Mouse (Mus musculus): ENCODE data around the gene Ptrh1. TPM values are rescaled to one million over a fixed set of nuclear protein-coding genes. Genes with fewer than 3 reads are reported as not detected.

Gene Ptrh1
- polyA plus RNA-seq (2016; fragmentation: Nextera tagmentation; extraction: Ambion mirVana): 5.2 TPM in 2 replicates

GRCm38 (mm10) chr2:32775359-32776074, at the start of gene Ptrh1, which contains the start of gene Ttc16:
Ptrh1 (plus strand) TSS chr2:32775786.
Ttc16 (minus strand) TSS chr2:32775633.
- Histone ChIP-seq H3K27ac (replicated peaks) (peak within 1 kb of the TSS; percentile 73), H3K4me3 (peak within 1 kb of the TSS; percentile 60), H3K9me3 (replicated peaks) (no peaks in the 10 kb centered on the region), H3K36me3 (no peaks in the 10 kb centered on the region), H3K4me1 (peaks cover 29% of the 10 kb centered on the region), H3K27me3 (ENCODE audit: low read depth, poor library complexity, severe bottlenecking) (peaks cover 32% of the 10 kb centered on the region)
- WGBS: under 1% methylated on average over 46 of the region's 46 CpGs
- DNase-seq (ENCODE audit: low spot score): peak; percentile 98

DNA sequence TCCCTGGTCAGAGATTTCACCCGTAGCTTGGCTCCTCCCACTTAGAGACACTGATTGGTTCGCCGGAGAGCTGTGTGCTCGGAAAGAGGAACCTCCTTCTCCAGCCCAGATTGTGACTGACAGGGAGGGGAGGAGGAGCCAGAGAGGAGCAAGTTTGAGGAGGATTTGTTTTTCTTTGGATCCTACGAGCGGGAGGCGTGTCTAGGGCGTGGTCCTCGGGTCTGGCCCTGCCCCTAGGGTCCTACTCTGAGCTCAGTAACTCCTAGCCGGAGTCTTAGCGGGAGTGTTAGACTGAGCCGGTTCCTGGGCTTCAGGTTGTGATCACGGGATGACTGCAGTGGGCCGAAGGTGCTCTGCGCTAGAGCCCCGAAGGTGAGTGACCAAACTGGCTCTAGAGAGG, 48.2 kb upstream of the Ptrh1 start:
- peak overlapping the region; percentile 39 for H3K4me3 ChIP-seq
- H3K4me1 ChIP-seq: peaks cover 31% of the 10 kb centered on the region
- peak; percentile 94 for DNase-seq (ENCODE audit: low spot score)
- WGBS: 1% methylated on average over 16 of the region's 16 CpGs
- H3K27ac ChIP-seq (replicated peaks): peak overlapping the region; percentile 69
- H3K36me3 ChIP-seq: no peaks in the 10 kb centered on the region
- peaks cover 7% of the 10 kb centered on the region for H3K27me3 ChIP-seq (ENCODE audit: low read depth, poor library complexity, severe bottlenecking)
- no peaks in the 10 kb centered on the region for H3K9me3 ChIP-seq (replicated peaks)

DNA sequence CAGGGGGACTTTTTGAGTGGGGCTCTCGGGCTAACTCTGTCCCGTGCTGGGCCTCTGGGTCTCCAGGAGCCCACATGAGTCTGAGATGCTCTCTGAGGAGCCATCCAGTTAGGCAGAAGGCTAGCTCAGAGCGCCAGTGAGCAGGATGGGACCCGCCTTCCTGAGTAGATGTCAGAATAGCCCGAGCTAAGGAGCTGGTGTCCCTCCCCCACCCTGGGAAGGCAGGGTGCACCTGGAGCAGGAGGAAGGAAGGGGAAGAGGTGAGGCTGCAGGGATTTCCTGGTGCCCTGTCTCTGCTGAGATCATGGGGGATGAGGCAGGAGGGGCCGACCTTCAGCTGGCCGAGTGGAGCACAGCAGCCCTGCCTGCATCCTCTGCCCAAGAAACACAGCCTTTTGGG, 47.1 kb upstream of the Ptrh1 start:
- DNase-seq (ENCODE audit: low spot score): no peak
- WGBS: 62% methylated on average over 7 of the region's 7 CpGs
- Histone ChIP-seq H3K27me3 (ENCODE audit: low read depth, poor library complexity, severe bottlenecking) (peaks cover 7% of the 10 kb centered on the region), H3K36me3 (no peaks in the 10 kb centered on the region), H3K4me1 (peaks cover 31% of the 10 kb centered on the region), H3K9me3 (replicated peaks) (no peaks in the 10 kb centered on the region), H3K27ac (replicated peaks) (peak overlapping the region; percentile 58), H3K4me3 (peak overlapping the region; percentile 33)

- Histone ChIP-seq H3K4me3 (no peak overlapping the region), H3K36me3 (no peaks in the 10 kb centered on the region), H3K4me1 (peaks cover 36% of the 10 kb centered on the region), H3K27ac (replicated peaks) (no peak overlapping the region), H3K27me3 (ENCODE audit: low read depth, poor library complexity, severe bottlenecking) (peaks cover 7% of the 10 kb centered on the region), H3K9me3 (replicated peaks) (no peaks in the 10 kb centered on the region)
- 80% methylated on average over 4 of the region's 4 CpGs for WGBS
- no peak for DNase-seq (ENCODE audit: low spot score)
Measured at GRCm38 (mm10) chr2:32729547-32729946, 46.0 kb upstream of the Ptrh1 start.

- Histone ChIP-seq H3K9me3 (replicated peaks) (no peaks in the 10 kb centered on the region), H3K27ac (replicated peaks) (peak overlapping the region; percentile 38), H3K27me3 (ENCODE audit: low read depth, poor library complexity, severe bottlenecking) (peaks cover 7% of the 10 kb centered on the region), H3K4me3 (no peak overlapping the region), H3K36me3 (no peaks in the 10 kb centered on the region), H3K4me1 (peaks cover 43% of the 10 kb centered on the region)
- 57% methylated on average over 11 of the region's 11 CpGs for WGBS
- peak; percentile 48 for DNase-seq (ENCODE audit: low spot score)
Measured at GRCm38 (mm10) chr2:32730854-32731253, 44.7 kb upstream of the Ptrh1 start.

DNA sequence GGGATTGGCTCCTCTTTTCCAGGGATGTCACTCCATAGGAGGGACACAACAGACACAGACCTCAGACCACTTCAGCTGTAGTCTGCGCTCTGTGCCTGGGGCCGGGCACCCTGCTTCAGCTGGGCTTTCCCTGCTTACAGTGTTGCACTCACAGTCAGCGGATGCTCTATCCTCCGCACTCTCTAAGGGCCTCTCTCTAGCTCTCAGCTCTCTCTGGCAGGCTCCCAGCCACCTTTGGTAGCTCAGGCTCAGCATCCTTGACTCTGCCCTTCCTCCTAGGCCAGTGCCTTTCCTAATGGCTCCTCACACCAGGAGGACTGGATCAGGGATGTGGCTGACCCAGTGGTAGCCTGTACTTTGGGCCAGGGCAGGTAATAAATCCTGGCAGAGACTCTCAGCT, 43.7 kb upstream of the Ptrh1 start:
- peak overlapping the region; percentile 19; the same call in 1 of the 2 replicates for H3K27ac ChIP-seq (replicated peaks)

DNA sequence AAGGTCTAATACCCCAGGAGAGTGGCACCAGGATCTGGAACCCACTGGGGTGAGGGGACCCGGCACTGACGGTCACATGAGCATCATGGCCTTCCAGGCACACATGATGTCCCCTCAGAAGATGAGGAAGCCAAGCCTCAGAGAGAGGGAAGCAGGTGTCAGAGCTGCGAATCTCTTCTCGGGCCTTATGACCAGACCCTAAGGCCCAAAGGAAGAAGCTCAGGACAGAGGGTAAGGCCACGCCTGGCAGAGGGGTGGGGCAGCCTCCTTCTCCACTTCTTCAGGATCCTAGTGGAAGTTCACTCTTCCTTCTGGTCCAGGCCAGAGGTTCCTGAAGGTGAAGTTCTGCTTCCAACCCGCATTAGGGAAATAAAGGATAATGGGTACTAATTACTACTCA, 42.9 kb upstream of the Ptrh1 start:
- H3K36me3 ChIP-seq: no peaks in the 10 kb centered on the region
- peaks cover 7% of the 10 kb centered on the region for H3K27me3 ChIP-seq (ENCODE audit: low read depth, poor library complexity, severe bottlenecking)
- WGBS: 78% methylated on average over 6 of the region's 6 CpGs
- H3K4me3 ChIP-seq: no peak overlapping the region
- H3K27ac ChIP-seq (replicated peaks): no peak overlapping the region
- H3K9me3 ChIP-seq (replicated peaks): no peaks in the 10 kb centered on the region
- H3K4me1 ChIP-seq: peaks cover 44% of the 10 kb centered on the region
- no peak for DNase-seq (ENCODE audit: low spot score)

More for the DNA sequence above, 43.7 kb upstream of the Ptrh1 start:
- DNase-seq (ENCODE audit: low spot score): no peak
- Histone ChIP-seq H3K4me1 (peaks cover 47% of the 10 kb centered on the region), H3K9me3 (replicated peaks) (no peaks in the 10 kb centered on the region), H3K36me3 (no peaks in the 10 kb centered on the region), H3K27me3 (ENCODE audit: low read depth, poor library complexity, severe bottlenecking) (peaks cover 7% of the 10 kb centered on the region), H3K4me3 (no peak overlapping the region)
- 79% methylated on average over 4 of the region's 4 CpGs for WGBS

- no peak overlapping the region for H3K4me3 ChIP-seq
- no peak for DNase-seq (ENCODE audit: low spot score)
- 49% methylated on average over 4 of the region's 4 CpGs for WGBS
- peaks cover 35% of the 10 kb centered on the region for H3K4me1 ChIP-seq
- no peaks in the 10 kb centered on the region for H3K36me3 ChIP-seq
- peak overlapping the region; percentile 24; the same call in 1 of the 2 replicates for H3K27ac ChIP-seq (replicated peaks)
- H3K9me3 ChIP-seq (replicated peaks): no peaks in the 10 kb centered on the region
- H3K27me3 ChIP-seq (ENCODE audit: low read depth, poor library complexity, severe bottlenecking): peaks cover 3% of the 10 kb centered on the region
Measured at GRCm38 (mm10) chr2:32734480-32734879, 41.1 kb upstream of the Ptrh1 start.

GRCm38 (mm10) chr2:32734933-32735332, 40.7 kb upstream of the Ptrh1 start:
- peaks cover 35% of the 10 kb centered on the region for H3K4me1 ChIP-seq
- 51% methylated on average over 4 of the region's 4 CpGs for WGBS
- H3K9me3 ChIP-seq (replicated peaks): no peaks in the 10 kb centered on the region
- DNase-seq (ENCODE audit: low spot score): no peak
- H3K4me3 ChIP-seq: no peak overlapping the region
- H3K27me3 ChIP-seq (ENCODE audit: low read depth, poor library complexity, severe bottlenecking): peaks cover 8% of the 10 kb centered on the region
- H3K27ac ChIP-seq (replicated peaks): peak overlapping the region; percentile 24; the same call in 1 of the 2 replicates
- no peaks in the 10 kb centered on the region for H3K36me3 ChIP-seq

DNA sequence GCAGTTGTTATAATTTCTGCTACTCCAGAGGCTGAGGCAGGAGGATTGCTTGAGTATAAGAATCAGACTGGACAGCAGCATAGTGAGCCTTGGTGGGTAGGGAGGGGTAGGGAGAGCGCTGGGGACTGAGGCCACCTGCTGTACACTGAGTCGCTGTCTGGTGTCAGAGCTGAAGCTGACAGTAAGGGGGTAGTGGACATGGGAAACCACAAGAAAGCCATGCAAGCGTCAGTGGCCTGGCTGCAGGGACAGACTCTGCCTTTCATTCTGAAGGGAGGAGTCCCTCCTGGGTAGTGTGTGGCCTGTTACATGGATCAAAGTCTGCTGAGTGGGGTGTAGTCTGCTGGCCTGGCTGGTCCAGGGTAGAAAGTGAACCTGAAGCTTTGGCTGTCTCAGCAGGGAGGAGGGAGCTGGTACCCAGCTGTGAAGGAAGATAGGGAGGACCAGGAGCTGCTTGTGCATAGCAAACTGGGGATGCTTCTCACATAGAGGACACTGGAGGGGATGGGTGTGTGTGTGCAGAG, 39.2 kb upstream of the Ptrh1 start:
- H3K27me3 ChIP-seq (ENCODE audit: low read depth, poor library complexity, severe bottlenecking): peaks cover 22% of the 10 kb centered on the region
- peaks cover 37% of the 10 kb centered on the region for H3K4me1 ChIP-seq
- no peaks in the 10 kb centered on the region for H3K36me3 ChIP-seq
- H3K9me3 ChIP-seq (replicated peaks): no peaks in the 10 kb centered on the region
- 0 out of 2 replicates have a peak overlapping the region, but pooled peaks have one; percentile 18 for H3K4me3 ChIP-seq
- DNase-seq (ENCODE audit: low spot score): no peak
- 62% methylated on average over 3 of the region's 3 CpGs for WGBS
- H3K27ac ChIP-seq (replicated peaks): no peak overlapping the region; the same call in 1 of the 2 replicates

- no peaks in the 10 kb centered on the region for H3K9me3 ChIP-seq (replicated peaks)
- 54% methylated on average over 6 of the region's 6 CpGs for WGBS
- H3K4me3 ChIP-seq: no peak overlapping the region
- no peak for DNase-seq (ENCODE audit: low spot score)
- H3K27me3 ChIP-seq (ENCODE audit: low read depth, poor library complexity, severe bottlenecking): peaks cover 29% of the 10 kb centered on the region
- no peaks in the 10 kb centered on the region for H3K36me3 ChIP-seq
- H3K4me1 ChIP-seq: peaks cover 39% of the 10 kb centered on the region
- H3K27ac ChIP-seq (replicated peaks): no peak overlapping the region
Measured at GRCm38 (mm10) chr2:32737008-32737407, 38.6 kb upstream of the Ptrh1 start.

DNA sequence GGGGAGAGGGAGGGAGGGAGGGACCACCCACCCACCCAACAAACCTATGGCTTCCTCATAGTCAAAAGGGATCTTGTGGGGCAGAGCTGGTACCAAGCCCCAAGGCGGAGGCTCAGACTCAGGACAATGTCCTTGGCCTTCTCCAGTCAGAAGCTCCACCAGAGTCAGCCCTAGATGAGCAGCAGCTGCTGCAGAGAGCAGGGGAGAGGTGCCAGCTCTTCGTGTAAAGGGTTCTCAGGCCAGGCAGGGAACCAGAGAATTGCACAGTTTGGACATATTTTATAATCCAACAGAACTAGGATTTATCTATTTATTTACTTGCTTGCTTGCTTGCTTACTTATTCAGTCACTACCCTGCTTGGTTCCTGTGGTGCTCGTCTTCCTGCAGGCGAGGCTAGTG, 36.3 kb upstream of the Ptrh1 start:
- Histone ChIP-seq H3K9me3 (replicated peaks) (no peaks in the 10 kb centered on the region), H3K4me3 (no peak overlapping the region), H3K27ac (replicated peaks) (no peak overlapping the region), H3K36me3 (0 out of 2 replicates have a peak, but pooled peaks cover 2% of the 10 kb centered on the region), H3K27me3 (ENCODE audit: low read depth, poor library complexity, severe bottlenecking) (peaks cover 47% of the 10 kb centered on the region), H3K4me1 (peaks cover 48% of the 10 kb centered on the region)
- 79% methylated on average over 4 of the region's 4 CpGs for WGBS
- DNase-seq (ENCODE audit: low spot score): no peak

GRCm38 (mm10) chr2:32740916-32741272, 34.7 kb upstream of the Ptrh1 start, which contains the start of gene 6330409D20Rik:
6330409D20Rik (minus strand) TSS chr2:32741016.
- no peak for DNase-seq (ENCODE audit: low spot score)
- Histone ChIP-seq H3K27ac (replicated peaks) (peak within 1 kb of the TSS; percentile 89), H3K4me3 (peak within 1 kb of the TSS; percentile 85), H3K27me3 (ENCODE audit: low read depth, poor library complexity, severe bottlenecking) (peaks cover 48% of the 10 kb centered on the region), H3K36me3 (peaks cover 17% of the 10 kb centered on the region), H3K9me3 (replicated peaks) (no peaks in the 10 kb centered on the region), H3K4me1 (peaks cover 38% of the 10 kb centered on the region)
- WGBS: 8% methylated on average over 11 of the region's 11 CpGs

Measured in midbrain, embryonic 10.5 days (tissue).